11 mouse cellular contexts compared by ENCODE assay signal in the genomic region with DNA sequence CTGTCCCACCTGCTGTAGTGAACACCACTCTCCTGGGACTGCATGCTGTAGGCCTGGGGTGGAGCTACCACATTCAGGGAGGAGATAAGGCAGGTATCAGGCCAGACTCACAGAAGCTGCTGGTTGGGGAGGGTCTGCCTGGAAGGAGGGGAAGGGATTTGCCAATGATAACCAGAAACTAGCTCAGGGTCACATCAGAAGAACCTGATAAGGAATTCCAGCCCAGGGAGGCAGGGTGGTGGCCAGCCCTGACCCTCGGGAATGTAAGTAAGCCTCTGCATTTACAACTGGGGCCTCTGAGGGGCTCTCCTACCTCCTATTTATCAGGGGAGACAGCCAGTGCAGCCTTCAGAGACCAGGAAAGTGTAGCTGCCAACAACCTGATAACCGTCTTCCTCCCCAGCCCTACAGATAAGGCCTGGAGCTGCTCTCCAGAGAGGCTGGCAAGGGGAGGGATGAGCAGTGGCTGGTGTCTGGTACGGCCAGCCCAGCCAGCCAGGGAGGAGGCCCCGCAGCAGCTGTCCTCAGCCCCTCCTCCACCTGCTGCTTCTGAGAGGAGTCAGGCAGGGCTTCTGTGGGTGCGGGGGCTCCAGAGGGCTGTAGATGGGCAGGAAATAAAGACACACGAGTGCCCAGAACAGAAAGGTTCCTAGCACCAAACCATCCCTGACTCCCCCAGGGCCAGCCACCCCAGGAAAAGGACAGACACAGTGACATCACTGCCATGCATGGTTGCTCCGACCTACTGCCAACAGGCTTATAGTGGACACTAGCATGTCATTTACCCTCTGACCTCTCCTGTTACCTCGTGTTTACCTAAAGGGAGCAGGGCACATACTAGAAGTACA. TPM values are rescaled to one million over a fixed set of nuclear protein-coding genes. Genes with fewer than 3 reads are reported as not detected.
DNase-seq lines count a peak whose midpoint lies in the region; ATAC-seq and TF ChIP-seq lines count a peak whose summit lies in the region.
"Had no signal": no experiment of that assay in that cellular context is flagged by ENCODE, and none has a peak within 500 bp of the region (broad histone marks: within the 10 kb centered on the region; RNA-seq: fewer than 3 reads in every experiment).

No protein-coding gene starts in this region.

- TF ChIP-seq CTCF in G1E (IDR thresholded peaks at IDR 0.05; ENCODE audit: low read depth, low read length) = no peak

- no peaks in the 10 kb centered on the region for H3K9me3 ChIP-seq in heart, embryonic 13.5 days
- H3K9me3 ChIP-seq in G1E (replicated peaks) = no peaks in the 10 kb centered on the region
- H3K9me3 ChIP-seq: neural tube, embryonic 12.5 days had no signal

- peaks cover 37% of the 10 kb centered on the region for H3K36me3 ChIP-seq in heart, embryonic 13.5 days
- H3K36me3 ChIP-seq in G1E (replicated peaks) = peaks cover 71% of the 10 kb centered on the region

- 4% methylated on average over 8 of the region's 8 CpGs for WGBS in heart, embryonic 13.5 days

- DNase-seq in heart, postnatal 14 days = no peak
- peak; percentile 96 for DNase-seq in G1E (ENCODE audit: low spot score)
- DNase-seq in embryo, embryonic 11 days = peak; percentile 27
- peak; percentile 46 for DNase-seq in kidney, postnatal 10 days
- DNase-seq in spleen, postnatal 10 days (ENCODE audit: low spot score in 2 of 2) = peak; percentile 59 to 66
- no peak for DNase-seq in cerebellum, postnatal 36 days

- peaks cover 13% of the 10 kb centered on the region; the same call in 1 of the 2 replicates for H3K27me3 ChIP-seq in heart, embryonic 13.5 days (replicated peaks)
- no peaks in the 10 kb centered on the region for H3K27me3 ChIP-seq in G1E (ENCODE audit: insufficient read depth, low read length)
- H3K27me3 ChIP-seq: Patski had no signal

- H3K27ac ChIP-seq in heart, embryonic 13.5 days (replicated peaks) = peak overlapping the region; percentile 81
- H3K27ac ChIP-seq: neural tube, embryonic 12.5 days had no signal

- peak overlapping the region; percentile 63 for H3K4me3 ChIP-seq in heart, embryonic 13.5 days
- H3K4me3 ChIP-seq in G1E (ENCODE audit: low read depth, low read length) = peak overlapping the region; percentile 89
- H3K4me3 ChIP-seq: neural tube, embryonic 12.5 days had no signal

- H3K9ac ChIP-seq in heart, embryonic 13.5 days = peak overlapping the region; percentile 78
- H3K9ac ChIP-seq: neural tube, embryonic 12.5 days had no signal

- peaks cover 50% of the 10 kb centered on the region for H3K4me1 ChIP-seq in heart, embryonic 13.5 days
- H3K4me1 ChIP-seq in G1E (ENCODE audit: insufficient read depth, low read depth, low read length) = peaks cover 87% of the 10 kb centered on the region

- H3K4me2 ChIP-seq in heart, embryonic 13.5 days = peak overlapping the region; percentile 86

- intact Hi-C loops in heart, postnatal 14 days (cut with DNase I) = no loop called here

- ATAC-seq in heart, embryonic 13.5 days (ENCODE audit: extremely low read depth, insufficient number of reproducible peaks, low FRiP score, low TSS enrichment) = peak; percentile 55
- ATAC-seq in G1E (ENCODE audit: extremely low read depth, insufficient number of reproducible peaks, low FRiP score, poor library complexity, severe bottlenecking) = peak; percentile 65
- ATAC-seq in cerebellum, adult (ENCODE audit: insufficient number of reproducible peaks, low FRiP score, low TSS enrichment) = no peak
- ATAC-seq: Patski had no signal

RNA-seq across cellular contexts. Expression of gene Smim1, which starts 2.1 kb away (rescaled TPM):
- 68.2 and 74.7 TPM in 2 replicates for polyA plus RNA-seq in heart, embryonic 13.5 days (2015; fragmentation: Nextera tagmentation; extraction: Ambion mirVana)
- total RNA-seq in heart, postnatal 14 days (2021) = 1 to 10 TPM; 5.8 to 7.0 TPM
- total RNA-seq in G1E (2014; fragmentation: Nextera tagmentation) (74.3 and 100.0 TPM in 2 replicates), G1E (2017) (69.2 and 103 TPM in 2 replicates)
- 58.4 and 87.4 TPM in 2 replicates for polyA plus RNA-seq in G1E (2012)

RNA-seq across cellular contexts. Expression of gene Lrrc47, which starts 12.4 kb away (rescaled TPM):
- 13.3 and 13.9 TPM in 2 replicates for polyA plus RNA-seq in heart, embryonic 13.5 days (2015; fragmentation: Nextera tagmentation; extraction: Ambion mirVana)
- 10 to 100 TPM; 33.8 to 36.3 TPM for total RNA-seq in heart, postnatal 14 days (2021)
- total RNA-seq in G1E (2014; fragmentation: Nextera tagmentation) = 17.5 and 24.8 TPM in 2 replicates
- total RNA-seq in G1E (2017) = 28.7 and 40.7 TPM in 2 replicates
- polyA plus RNA-seq in G1E (2012) = 201 and 254 TPM in 2 replicates

RNA-seq across cellular contexts. Expression of gene Ccdc27, which starts 18.5 kb away (rescaled TPM):
- polyA plus RNA-seq in heart, embryonic 13.5 days (2015; fragmentation: Nextera tagmentation; extraction: Ambion mirVana) = not detected in 2 replicates
- not detected for total RNA-seq in heart, postnatal 14 days (2021)
- total RNA-seq in G1E (2014; fragmentation: Nextera tagmentation) (not detected in 2 replicates), G1E (2017) (not detected in 2 replicates)
- polyA plus RNA-seq in G1E (2012) = not detected in 2 replicates
- total RNA-seq: heart, postnatal 10 days had no signal
- polyA plus RNA-seq: neural tube, embryonic 12.5 days had no signal

RNA-seq across cellular contexts. Expression of gene Cep104, which starts 49.0 kb away (rescaled TPM):
- polyA plus RNA-seq in heart, embryonic 13.5 days (2015; fragmentation: Nextera tagmentation; extraction: Ambion mirVana) = 12.9 TPM in 2 replicates
- 10 to 100 TPM; 25.1 to 26.4 TPM for total RNA-seq in heart, postnatal 14 days (2021)
- total RNA-seq in G1E (2014; fragmentation: Nextera tagmentation) (12.0 and 14.7 TPM in 2 replicates), G1E (2017) (6.1 and 7.7 TPM in 2 replicates)
- 6.6 and 8.6 TPM in 2 replicates for polyA plus RNA-seq in G1E (2012)

RNA-seq across cellular contexts. Expression of gene Dffb, which starts 49.1 kb away (rescaled TPM):
- 7.6 and 9.1 TPM in 2 replicates for polyA plus RNA-seq in heart, embryonic 13.5 days (2015; fragmentation: Nextera tagmentation; extraction: Ambion mirVana)
- 1 to 10 TPM; 3.7 to 4.9 TPM for total RNA-seq in heart, postnatal 14 days (2021)
- total RNA-seq in G1E (2014; fragmentation: Nextera tagmentation) = 6.8 and 11.0 TPM in 2 replicates
- 17.0 and 20.5 TPM in 2 replicates for total RNA-seq in G1E (2017)
- 13.4 and 16.7 TPM in 2 replicates for polyA plus RNA-seq in G1E (2012)

Comparison
In these comparisons a context has a peak if more than half of its experiments do, and no peak if none do; other contexts are left out.
1. DNase-seq: peak in G1E (single experiment), embryo, embryonic 11 days (single experiment), kidney, postnatal 10 days (single experiment) and spleen, postnatal 10 days (2 of 2); none in heart, postnatal 14 days (0 of 2) and cerebellum, postnatal 36 days (0 of 2).
2. RNA of gene Smim1, which starts 2.1 kb away (total RNA-seq): 69.2 to 103 TPM in G1E; 5.8 to 7.0 TPM in heart, postnatal 14 days; every median in the first group is over 4 times any median in the second.